Mouse (Mus musculus): Measurements from ENCODE around the gene Ptgdr2. TPM values are rescaled to one million over a fixed set of nuclear protein-coding genes. Genes with fewer than 3 reads are reported as not detected.

Gene Ptgdr2
- polyA plus RNA-seq, 1 experiment from 2014 or later, result not detected

- peak; percentile 67 for ATAC-seq (ENCODE audit: insufficient number of reproducible peaks, insufficient read depth, low FRiP score, low read depth)
- H3K9me3 ChIP-seq (ENCODE audit: control insufficient read depth, low read depth, low read length), result no peaks in the 10 kb centered on the region
- H3K4me1 ChIP-seq (ENCODE audit: control insufficient read depth, insufficient read depth, low read length), result peaks cover 12% of the 10 kb centered on the region
- H3K27ac ChIP-seq (ENCODE audit: low read length), result no peak overlapping the region
- peak overlapping the region; percentile 84 for H3K4me2 ChIP-seq (replicated peaks; ENCODE audit: low read depth, low read length)
- H3K9ac ChIP-seq (replicated peaks; ENCODE audit: low read depth, low read length), result 0 out of 2 replicates have a peak overlapping the region, but pooled peaks have one; percentile 30
- peaks cover 23% of the 10 kb centered on the region for H3K36me3 ChIP-seq (ENCODE audit: control insufficient read depth, insufficient read depth, low read length)
- peak overlapping the region; percentile 29 for H3K4me3 ChIP-seq (ENCODE audit: low read depth, low read length)
- 19% methylated on average over 37 of the region's 37 CpGs for WGBS
- no peaks in the 10 kb centered on the region for H3K27me3 ChIP-seq (ENCODE audit: control insufficient read depth, insufficient read depth, low read length)
Observed at GRCm38 (mm10) chr19:10940097-10940800, 3.3 kb downstream of the Ptgdr2 start.

DNA sequence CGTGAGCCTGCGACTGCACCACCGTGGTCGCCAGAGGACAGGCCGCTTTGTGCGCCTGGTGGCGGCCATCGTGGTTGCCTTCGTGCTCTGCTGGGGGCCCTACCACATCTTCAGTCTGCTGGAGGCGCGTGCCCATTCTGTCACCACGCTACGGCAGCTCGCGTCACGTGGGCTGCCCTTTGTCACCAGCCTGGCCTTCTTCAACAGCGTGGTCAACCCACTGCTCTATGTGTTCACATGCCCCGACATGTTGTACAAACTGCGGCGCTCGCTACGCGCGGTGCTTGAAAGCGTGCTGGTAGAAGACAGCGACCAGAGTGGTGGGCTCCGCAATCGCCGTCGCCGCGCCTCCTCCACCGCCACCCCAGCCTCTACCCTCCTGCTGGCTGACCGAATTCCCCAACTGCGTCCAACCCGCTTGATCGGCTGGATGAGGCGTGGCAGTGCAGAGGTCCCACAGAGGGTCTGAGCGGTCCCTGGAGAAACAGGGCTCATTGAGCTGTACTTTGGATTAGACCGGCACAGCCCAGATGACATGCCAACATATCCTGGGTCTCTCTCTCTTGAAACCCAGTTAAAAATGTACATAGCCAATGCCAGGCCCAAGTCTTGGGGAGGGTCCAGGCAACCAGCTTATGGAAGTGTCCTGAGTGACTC, 4.0 kb downstream of the Ptgdr2 start:
- Histone ChIP-seq H3K36me3 (ENCODE audit: control insufficient read depth, insufficient read depth, low read length) (peaks cover 24% of the 10 kb centered on the region), H3K4me1 (ENCODE audit: control insufficient read depth, insufficient read depth, low read length) (peaks cover 12% of the 10 kb centered on the region), H3K27me3 (ENCODE audit: control insufficient read depth, insufficient read depth, low read length) (no peaks in the 10 kb centered on the region), H3K9ac (replicated peaks; ENCODE audit: low read depth, low read length) (0 out of 2 replicates have a peak overlapping the region, but pooled peaks have one; percentile 30), H3K9me3 (ENCODE audit: control insufficient read depth, low read depth, low read length) (no peaks in the 10 kb centered on the region), H3K27ac (ENCODE audit: low read length) (no peak overlapping the region), H3K4me2 (replicated peaks; ENCODE audit: low read depth, low read length) (peak overlapping the region; percentile 84), H3K4me3 (ENCODE audit: low read depth, low read length) (peak overlapping the region; percentile 29)
- ATAC-seq (ENCODE audit: insufficient number of reproducible peaks, insufficient read depth, low FRiP score, low read depth), result peak; percentile 53
- WGBS, result 3% methylated on average over 40 of the region's 40 CpGs

GRCm38 (mm10) chr19:10943955-10944354, 7.0 kb downstream of the Ptgdr2 start:
- Histone ChIP-seq H3K4me3 (ENCODE audit: low read depth, low read length) (no peak overlapping the region), H3K9ac (replicated peaks; ENCODE audit: low read depth, low read length) (no peak overlapping the region), H3K27me3 (ENCODE audit: control insufficient read depth, insufficient read depth, low read length) (no peaks in the 10 kb centered on the region), H3K36me3 (ENCODE audit: control insufficient read depth, insufficient read depth, low read length) (peaks cover 24% of the 10 kb centered on the region), H3K4me1 (ENCODE audit: control insufficient read depth, insufficient read depth, low read length) (peaks cover 31% of the 10 kb centered on the region), H3K27ac (ENCODE audit: low read length) (no peak overlapping the region), H3K9me3 (ENCODE audit: control insufficient read depth, low read depth, low read length) (no peaks in the 10 kb centered on the region), H3K4me2 (replicated peaks; ENCODE audit: low read depth, low read length) (no peak overlapping the region)
- no peak for ATAC-seq (ENCODE audit: insufficient number of reproducible peaks, insufficient read depth, low FRiP score, low read depth)
- 80% methylated on average over 3 of the region's 3 CpGs for WGBS

DNA sequence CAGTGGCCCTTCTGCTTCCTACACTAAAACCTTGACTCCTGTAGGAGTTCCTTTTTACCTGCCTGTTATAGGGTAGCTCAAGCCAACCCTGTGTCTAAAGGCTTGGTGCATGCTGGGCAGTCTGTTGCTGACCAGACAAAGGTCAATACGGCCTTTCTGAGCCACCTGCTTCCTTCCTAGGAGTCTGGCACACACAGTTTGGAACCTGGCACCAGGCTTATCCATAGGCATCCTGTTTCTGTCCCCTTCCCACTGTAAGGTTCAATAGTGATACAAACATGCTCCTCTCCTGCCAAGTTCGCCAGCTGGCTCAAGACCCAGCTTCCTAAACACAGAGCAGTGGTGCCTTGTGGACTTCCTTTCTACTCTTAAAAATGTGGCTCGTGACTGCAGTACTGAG, 9.5 kb downstream of the Ptgdr2 start:
- WGBS, result 83% methylated on average over 3 of the region's 3 CpGs
- no peak for ATAC-seq (ENCODE audit: insufficient number of reproducible peaks, insufficient read depth, low FRiP score, low read depth)
- H3K4me1 ChIP-seq (ENCODE audit: control insufficient read depth, insufficient read depth, low read length), result peaks cover 24% of the 10 kb centered on the region
- no peak overlapping the region for H3K27ac ChIP-seq (ENCODE audit: low read length)
- no peak overlapping the region for H3K9ac ChIP-seq (replicated peaks; ENCODE audit: low read depth, low read length)
- 0 out of 2 replicates have a peak overlapping the region, but pooled peaks have one; percentile 86 for H3K4me3 ChIP-seq (ENCODE audit: low read depth, low read length)
- no peaks in the 10 kb centered on the region for H3K9me3 ChIP-seq (ENCODE audit: control insufficient read depth, low read depth, low read length)
- peaks cover 24% of the 10 kb centered on the region for H3K36me3 ChIP-seq (ENCODE audit: control insufficient read depth, insufficient read depth, low read length)
- H3K27me3 ChIP-seq (ENCODE audit: control insufficient read depth, insufficient read depth, low read length), result no peaks in the 10 kb centered on the region
- H3K4me2 ChIP-seq (replicated peaks; ENCODE audit: low read depth, low read length), result peak overlapping the region; percentile 18; the same call in 1 of the 2 replicates

DNA sequence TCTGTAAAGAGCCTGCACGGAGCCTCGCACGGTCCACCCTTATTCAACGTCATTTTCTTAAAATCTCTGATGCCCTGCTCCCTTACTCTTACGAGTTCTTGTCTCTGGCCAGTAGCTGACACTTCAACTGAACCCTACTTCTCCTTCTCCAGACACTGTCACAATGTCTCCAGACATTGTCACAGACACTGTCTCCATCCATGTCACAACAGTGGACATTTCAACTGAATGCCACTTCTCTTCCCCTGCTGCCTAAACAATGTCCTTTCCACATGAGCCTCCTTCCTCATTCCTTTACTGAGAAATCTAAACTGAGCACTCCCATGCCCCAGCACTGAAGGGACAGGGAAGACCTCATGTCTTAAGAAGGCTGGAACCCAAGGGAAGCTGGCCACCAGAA, 10.3 kb downstream of the Ptgdr2 start:
- Histone ChIP-seq H3K27ac (ENCODE audit: low read length) (no peak overlapping the region), H3K4me2 (replicated peaks; ENCODE audit: low read depth, low read length) (peak overlapping the region; percentile 100), H3K9me3 (ENCODE audit: control insufficient read depth, low read depth, low read length) (no peaks in the 10 kb centered on the region), H3K36me3 (ENCODE audit: control insufficient read depth, insufficient read depth, low read length) (peaks cover 20% of the 10 kb centered on the region), H3K4me1 (ENCODE audit: control insufficient read depth, insufficient read depth, low read length) (peaks cover 30% of the 10 kb centered on the region), H3K4me3 (ENCODE audit: low read depth, low read length) (peak overlapping the region; percentile 86), H3K9ac (replicated peaks; ENCODE audit: low read depth, low read length) (peak overlapping the region; percentile 92; the same call in 1 of the 2 replicates), H3K27me3 (ENCODE audit: control insufficient read depth, insufficient read depth, low read length) (no peaks in the 10 kb centered on the region)
- WGBS, result 86% methylated on average over 5 of the region's 5 CpGs
- no peak for ATAC-seq (ENCODE audit: insufficient number of reproducible peaks, insufficient read depth, low FRiP score, low read depth)

DNA sequence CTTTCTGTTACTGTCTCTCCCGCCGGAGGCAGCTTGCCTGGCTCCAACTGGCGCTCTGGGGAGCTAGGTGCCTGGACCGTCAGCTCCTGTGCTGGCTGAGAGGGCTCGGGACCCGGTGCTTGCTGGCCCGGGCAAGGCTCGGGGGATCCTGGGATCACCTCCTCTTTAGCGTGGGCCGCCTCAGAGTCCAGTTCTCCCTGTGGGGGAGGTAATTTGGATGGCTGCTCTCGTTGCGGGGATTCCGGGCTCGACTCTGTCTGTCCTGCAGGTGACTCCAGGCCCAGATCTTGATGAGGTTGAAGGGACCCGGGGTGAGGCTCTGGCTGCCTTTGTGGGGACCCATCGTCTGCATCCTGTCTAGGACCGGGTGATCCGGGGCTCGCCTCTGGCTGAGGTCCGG, 11.5 kb downstream of the Ptgdr2 start:
- Histone ChIP-seq H3K9me3 (ENCODE audit: control insufficient read depth, low read depth, low read length) (no peaks in the 10 kb centered on the region), H3K27ac (ENCODE audit: low read length) (no peak overlapping the region), H3K4me2 (replicated peaks; ENCODE audit: low read depth, low read length) (peak overlapping the region; percentile 100), H3K9ac (replicated peaks; ENCODE audit: low read depth, low read length) (peak overlapping the region; percentile 92), H3K4me3 (ENCODE audit: low read depth, low read length) (peak overlapping the region; percentile 86), H3K36me3 (ENCODE audit: control insufficient read depth, insufficient read depth, low read length) (peaks cover 17% of the 10 kb centered on the region), H3K27me3 (ENCODE audit: control insufficient read depth, insufficient read depth, low read length) (no peaks in the 10 kb centered on the region), H3K4me1 (ENCODE audit: control insufficient read depth, insufficient read depth, low read length) (peaks cover 36% of the 10 kb centered on the region)
- WGBS, result 1% methylated on average over 20 of the region's 20 CpGs
- no peak for ATAC-seq (ENCODE audit: insufficient number of reproducible peaks, insufficient read depth, low FRiP score, low read depth)

- peak; percentile 95 for ATAC-seq (ENCODE audit: insufficient number of reproducible peaks, insufficient read depth, low FRiP score, low read depth)
- Histone ChIP-seq H3K9me3 (ENCODE audit: control insufficient read depth, low read depth, low read length) (no peaks in the 10 kb centered on the region), H3K27ac (ENCODE audit: low read length) (peak within 1 kb of the TSS; percentile 56; the same call in 1 of the 2 replicates), H3K4me1 (ENCODE audit: control insufficient read depth, insufficient read depth, low read length) (peaks cover 37% of the 10 kb centered on the region), H3K36me3 (ENCODE audit: control insufficient read depth, insufficient read depth, low read length) (peaks cover 11% of the 10 kb centered on the region), H3K4me2 (replicated peaks; ENCODE audit: low read depth, low read length) (peak within 1 kb of the TSS; percentile 100), H3K9ac (replicated peaks; ENCODE audit: low read depth, low read length) (peak within 1 kb of the TSS; percentile 92), H3K27me3 (ENCODE audit: control insufficient read depth, insufficient read depth, low read length) (no peaks in the 10 kb centered on the region), H3K4me3 (ENCODE audit: low read depth, low read length) (peak within 1 kb of the TSS; percentile 86)
- WGBS, result under 1% methylated on average over 30 of the region's 30 CpGs
Observed at GRCm38 (mm10) chr19:10949112-10949511, 12.2 kb downstream of the Ptgdr2 start, which contains the start of gene Ccdc86. Gene Ccdc86 (minus strand): TSS chr19:10949266.

DNA sequence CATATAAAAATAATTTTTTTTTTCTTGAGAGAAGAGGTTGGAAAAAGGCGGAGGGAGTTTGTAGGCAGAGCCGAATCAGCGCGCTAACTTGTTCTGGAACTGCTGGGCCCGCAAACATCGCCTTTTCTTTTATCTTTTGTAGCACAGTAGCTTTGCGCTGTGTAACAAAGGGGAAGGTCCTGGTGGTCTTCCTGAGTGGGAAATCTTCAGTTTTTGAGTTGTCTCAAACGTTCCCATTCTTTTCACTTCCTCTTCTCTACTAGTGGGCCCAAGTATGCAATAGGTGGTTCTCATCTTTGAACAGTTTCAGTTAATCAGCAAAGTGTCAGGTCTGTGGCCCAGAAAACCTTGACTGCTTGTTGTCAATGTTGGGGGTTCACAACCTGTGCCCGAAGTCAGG, 12.6 kb downstream of the Ptgdr2 start:
- Histone ChIP-seq H3K36me3 (ENCODE audit: control insufficient read depth, insufficient read depth, low read length) (peaks cover 7% of the 10 kb centered on the region), H3K4me3 (ENCODE audit: low read depth, low read length) (peak overlapping the region; percentile 10; the same call in 1 of the 2 replicates), H3K4me1 (ENCODE audit: control insufficient read depth, insufficient read depth, low read length) (peaks cover 37% of the 10 kb centered on the region), H3K27me3 (ENCODE audit: control insufficient read depth, insufficient read depth, low read length) (no peaks in the 10 kb centered on the region), H3K9ac (replicated peaks; ENCODE audit: low read depth, low read length) (no peak overlapping the region), H3K4me2 (replicated peaks; ENCODE audit: low read depth, low read length) (peak overlapping the region; percentile 39), H3K9me3 (ENCODE audit: control insufficient read depth, low read depth, low read length) (no peaks in the 10 kb centered on the region), H3K27ac (ENCODE audit: low read length) (peak overlapping the region; percentile 56; the same call in 1 of the 2 replicates)
- WGBS, result 34% methylated on average over 9 of the region's 9 CpGs
- ATAC-seq (ENCODE audit: insufficient number of reproducible peaks, insufficient read depth, low FRiP score, low read depth), result no peak
